In the genomic region with DNA sequence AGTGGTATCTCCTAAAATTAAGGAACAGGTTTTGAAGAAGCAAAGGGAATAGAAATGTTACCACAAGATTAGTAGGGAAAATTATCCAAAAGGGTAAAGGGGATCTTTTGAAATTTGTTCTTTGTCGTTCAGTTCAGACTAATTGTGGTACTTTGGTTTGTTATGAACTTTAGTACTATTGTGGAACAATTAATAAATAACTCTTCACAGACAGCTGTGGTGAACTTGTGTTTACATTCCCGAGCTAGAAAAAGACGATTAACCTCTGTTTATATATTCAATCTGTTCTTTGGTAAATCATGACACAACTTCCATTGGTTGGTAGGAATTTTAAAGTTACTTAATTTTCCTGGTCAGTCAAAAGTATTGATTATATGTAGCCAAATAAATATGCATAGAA, we compare ENCODE assay signal across 21 mouse cellular contexts. TPM values are rescaled to one million over a fixed set of nuclear protein-coding genes. Genes with fewer than 3 reads are reported as not detected.
DNase-seq lines count a peak whose midpoint lies in the region; ATAC-seq and TF ChIP-seq lines count a peak whose summit lies in the region.
"Had no signal": no experiment of that assay in that cellular context is flagged by ENCODE, and none has a peak within 500 bp of the region (broad histone marks: within the 10 kb centered on the region; RNA-seq: fewer than 3 reads in every experiment).

No protein-coding gene starts in this region.

- peak; percentile 96 for DNase-seq in liver, adult 2 months (ENCODE audit: extremely low read depth, low read depth, low spot score)
- DNase-seq in liver, postnatal 0 days, result no peak
- no peak for DNase-seq in liver
- no peak for DNase-seq in CH12.LX (ENCODE audit: extremely low read depth)
- no peak for DNase-seq in hindbrain, embryonic 10.5 days (ENCODE audit: low spot score)
- DNase-seq: adrenal gland, adult 2 months; adrenal gland, adult 8-10 months; adrenal gland, postnatal 10 days; adrenal gland, postnatal 14 days; adrenal gland, postnatal 25 days; adrenal gland, postnatal 36 days; B cell, adult 2 months; cerebellum, adult 11 months; cerebellum, adult 11-12 months; cerebellum, adult 18-20 months; cerebellum, adult 2 months had no signal

- in situ Hi-C loops in CH12.LX (cut with MboI; ENCODE audit: low pct_ligation_motif_present, low pct_unique_long_range_greater_than_20kb, low sequenced_read_pairs), result no loop called here

- no peak for TF ChIP-seq CTCF in liver, adult 2 months (IDR thresholded peaks at IDR 0.05; ENCODE audit: low read depth, low read length)
- no peak for TF ChIP-seq CTCF in liver, postnatal 0 days (IDR thresholded peaks at IDR 0.05; ENCODE audit: low read depth)
- no peak for TF ChIP-seq CTCF in CH12.LX (conservative IDR thresholded peaks at IDR 0.05 in 1 of 2, IDR thresholded peaks at IDR 0.05 in 1 of 2; ENCODE audit: low read depth in 2 of 2, low read length in 2 of 2)

- peaks cover 2% of the 10 kb centered on the region; the same call in 1 of the 2 replicates for H3K36me3 ChIP-seq in liver, adult 2 months (ENCODE audit: control insufficient read depth, insufficient read depth, low read length)
- H3K36me3 ChIP-seq in liver, embryonic 12.5 days, result peaks cover 4% of the 10 kb centered on the region; the same call in 1 of the 2 replicates
- no peaks in the 10 kb centered on the region for H3K36me3 ChIP-seq in liver, postnatal 0 days (replicated peaks; ENCODE audit: insufficient read depth, low read length)
- H3K36me3 ChIP-seq in CH12.LX (replicated peaks in 1 of 2; ENCODE audit: control insufficient read depth in 1 of 2, insufficient read depth in 1 of 2, low read length in 1 of 2), result peaks cover 2 to 14% of the 10 kb centered on the region in 2 experiments
- H3K36me3 ChIP-seq in hindbrain, embryonic 10.5 days, result peaks cover 45% of the 10 kb centered on the region

- H3K27ac ChIP-seq in liver, adult 2 months (replicated peaks; ENCODE audit: insufficient read depth, low read depth, low read length), result peak overlapping the region; percentile 78; the same call in 1 of the 2 replicates
- H3K27ac ChIP-seq in liver, embryonic 12.5 days, result no peak overlapping the region
- H3K27ac ChIP-seq in liver, postnatal 0 days (ENCODE audit: low read depth), result peak overlapping the region; percentile 22; the same call in 1 of the 2 replicates
- H3K27ac ChIP-seq in CH12.LX (ENCODE audit: insufficient read depth, low read depth), result no peak overlapping the region
- H3K27ac ChIP-seq in hindbrain, embryonic 10.5 days, result no peak overlapping the region

- TF ChIP-seq RAD21 in CH12.LX (IDR thresholded peaks at IDR 0.05; ENCODE audit: low read depth, low read length), result no peak

- H3K9me3 ChIP-seq in liver, embryonic 12.5 days (replicated peaks), result no peaks in the 10 kb centered on the region
- H3K9me3 ChIP-seq in liver, postnatal 0 days (ENCODE audit: low read length), result no peaks in the 10 kb centered on the region
- no peaks in the 10 kb centered on the region for H3K9me3 ChIP-seq in CH12.LX (replicated peaks; ENCODE audit: low read length)
- no peaks in the 10 kb centered on the region for H3K9me3 ChIP-seq in hindbrain, embryonic 10.5 days
- H3K9me3 ChIP-seq: G1E had no signal

- WGBS in liver, adult 2 months, result 20% methylated on average over 3 of the region's 3 CpGs
- 69% methylated on average over 3 of the region's 3 CpGs for WGBS in liver, embryonic 12.5 days (ENCODE audit: insufficient replicate concordance)
- 64% methylated on average over 3 of the region's 3 CpGs for WGBS in liver, postnatal 0 days (ENCODE audit: insufficient replicate concordance)
- 95% methylated on average over 3 of the region's 3 CpGs for WGBS in hindbrain, embryonic 10.5 days

- no peak for ATAC-seq in liver, embryonic 12.5 days
- peak; percentile 24; the same call in 1 of the 2 replicates for ATAC-seq in liver, postnatal 0 days
- ATAC-seq: activated CD4-positive, CD25-positive, alpha-beta regulatory T cell, adult 4 months; CD4-positive, CD25-positive, alpha-beta regulatory T cell, adult 4 months; Patski had no signal

- no peak for TF ChIP-seq EP300 in liver, postnatal 0 days (IDR thresholded peaks at IDR 0.05; ENCODE audit: low read depth)
- TF ChIP-seq EP300 in CH12.LX (IDR thresholded peaks at IDR 0.05; ENCODE audit: low read length), result no peak

- no peak for TF ChIP-seq POLR2A in liver, adult 2 months (IDR thresholded peaks at IDR 0.05; ENCODE audit: extremely low read depth, insufficient read depth, low read length)
- TF ChIP-seq POLR2A in CH12.LX (IDR thresholded peaks at IDR 0.05; ENCODE audit: low read depth, low read length), result no peak

- H3K4me3 ChIP-seq in liver, adult 2 months (ENCODE audit: insufficient read depth, low read depth, low read length), result no peak overlapping the region
- H3K4me3 ChIP-seq in liver, embryonic 12.5 days, result no peak overlapping the region
- H3K4me3 ChIP-seq in liver, postnatal 0 days (ENCODE audit: low read depth, low read length), result no peak overlapping the region
- no peak overlapping the region for H3K4me3 ChIP-seq in CH12.LX (replicated peaks in 1 of 3; ENCODE audit: low read depth in 2 of 3, low read length in 2 of 3, poor library complexity in 1 of 3)
- H3K4me3 ChIP-seq in hindbrain, embryonic 10.5 days, result no peak overlapping the region

- H3K79me2 ChIP-seq in liver, adult 2 months (ENCODE audit: control insufficient read depth, insufficient read depth, low read length), result no peaks in the 10 kb centered on the region; the same call in 1 of the 2 replicates
- H3K79me2 ChIP-seq in CH12.LX (replicated peaks; ENCODE audit: control insufficient read depth, extremely low read depth, insufficient read depth, poor library complexity, severe bottlenecking), result peaks cover 32% of the 10 kb centered on the region

- no peak overlapping the region for H3K9ac ChIP-seq in liver, adult 2 months (ENCODE audit: low read depth, low read length)
- H3K9ac ChIP-seq in liver, embryonic 12.5 days, result no peak overlapping the region
- H3K9ac ChIP-seq in liver, postnatal 0 days (replicated peaks), result no peak overlapping the region
- H3K9ac ChIP-seq in CH12.LX (ENCODE audit: insufficient read depth, low read depth), result no peak overlapping the region

- dilution Hi-C loops in CH12.LX (cut with MboI; ENCODE audit: extremely low pct_ligation_motif_present, extremely low pct_unique_long_range_greater_than_20kb, low sequenced_read_pairs), result no loop called here

- peaks cover 8% of the 10 kb centered on the region; the same call in 1 of the 2 replicates for H3K4me1 ChIP-seq in liver, adult 2 months (ENCODE audit: control insufficient read depth, insufficient read depth, low read length)
- peaks cover 28% of the 10 kb centered on the region for H3K4me1 ChIP-seq in liver, embryonic 12.5 days
- H3K4me1 ChIP-seq in liver, postnatal 0 days (ENCODE audit: insufficient read depth), result peaks cover 2% of the 10 kb centered on the region; the same call in 1 of the 2 replicates
- H3K4me1 ChIP-seq in CH12.LX (ENCODE audit: control insufficient read depth in 1 of 2, insufficient read depth in 2 of 2), result peaks cover 4 to 50% of the 10 kb centered on the region in 2 experiments; a peak in 3 of 4 replicates
- H3K4me1 ChIP-seq in hindbrain, embryonic 10.5 days (replicated peaks), result peaks cover 12% of the 10 kb centered on the region

- no peaks in the 10 kb centered on the region for H3K27me3 ChIP-seq in liver, adult 2 months (ENCODE audit: control insufficient read depth, insufficient read depth, low read length)
- H3K27me3 ChIP-seq in liver, embryonic 12.5 days (replicated peaks), result no peaks in the 10 kb centered on the region
- no peaks in the 10 kb centered on the region for H3K27me3 ChIP-seq in liver, postnatal 0 days (ENCODE audit: insufficient read depth, low read length)
- H3K27me3 ChIP-seq in CH12.LX (replicated peaks), result no peaks in the 10 kb centered on the region
- no peaks in the 10 kb centered on the region for H3K27me3 ChIP-seq in hindbrain, embryonic 10.5 days (ENCODE audit: insufficient read depth, poor library complexity, severe bottlenecking)
- H3K27me3 ChIP-seq: Patski had no signal

- no peak overlapping the region for H3K4me2 ChIP-seq in liver, embryonic 12.5 days
- no peak overlapping the region for H3K4me2 ChIP-seq in liver, postnatal 0 days (ENCODE audit: low read depth, low read length)
- H3K4me2 ChIP-seq in CH12.LX (ENCODE audit: insufficient read depth, low read depth, poor library complexity, severe bottlenecking), result no peak overlapping the region

TF ChIP-seq in CH12.LX, 34 proteins besides CTCF, POLR2A, EP300 and RAD21:
- TF ChIP-seq POLR2AphosphoS2 (IDR thresholded peaks at IDR 0.05; ENCODE audit: low read depth, low read length), result 0 out of 2 replicates have a peak, but pooled peaks have one; percentile 12
- TF ChIP-seq ZNF384 (IDR thresholded peaks at IDR 0.05; ENCODE audit: low read depth, low read length), result no peak

RNA-seq across cellular contexts. Expression of gene Zfp281, which starts 8.2 kb away (rescaled TPM):
- total RNA-seq in liver, adult 2 months (2014; rRNA removed), result 19.5 and 20.4 TPM in 2 replicates
- 1.3 and 1.8 TPM in 2 replicates for polyA plus RNA-seq in liver, adult 2 months (2012; rRNA removed)
- 11.9 and 12.3 TPM in 2 replicates for polyA plus RNA-seq in liver, embryonic 12.5 days (2016; fragmentation: Nextera tagmentation; extraction: Ambion mirVana)
- polyA plus RNA-seq in liver, postnatal 0 days (2015; fragmentation: Nextera tagmentation; extraction: Ambion mirVana), result 7.2 TPM in 2 replicates
- total RNA-seq in CH12.LX (2012; rRNA removed) (20.7 and 23.0 TPM in 2 replicates), CH12.LX (2014; rRNA removed) (39.5 and 40.4 TPM in 2 replicates)
- polyA plus RNA-seq in CH12.LX (2012; ENCODE audit: insufficient read length, low read depth), result 15.4 and 17.2 TPM in 2 replicates
- polyA plus RNA-seq in hindbrain, embryonic 10.5 days (2016; fragmentation: Nextera tagmentation; extraction: Ambion mirVana), result 22.9 and 27.7 TPM in 2 replicates

Comparison
In these comparisons a context has a peak if more than half of its experiments do, and no peak if none do; other contexts are left out.
1. H3K27ac ChIP-seq: peak in liver, adult 2 months (single experiment) and liver, postnatal 0 days (single experiment); none in liver, embryonic 12.5 days (single experiment), CH12.LX (single experiment) and hindbrain, embryonic 10.5 days (single experiment).